Mouse (Mus musculus) spleen, postnatal 36 days (tissue): ENCODE data around the gene Pde4b.
"Not testable (repeated sequence)": the region's sequence is repeated elsewhere in the genome, so short reads cannot be mapped to it uniquely, and the experiment has no call there.

ENCODE experiments used
- DNase-seq, 2 experiments: peaks; one replicate each; pipeline ENCODE4 v3.0.0; 2022; ENCODE audit warnings: low spot score in 2 of 2, mixed read lengths in 1 of 2

Gene Pde4b

GRCm38 (mm10) chr4:102087091-102087565, at the start of gene Pde4b:
Gene Pde4b (plus strand): TSS chr4:102087543.
- DNase-seq = no peak

DNA sequence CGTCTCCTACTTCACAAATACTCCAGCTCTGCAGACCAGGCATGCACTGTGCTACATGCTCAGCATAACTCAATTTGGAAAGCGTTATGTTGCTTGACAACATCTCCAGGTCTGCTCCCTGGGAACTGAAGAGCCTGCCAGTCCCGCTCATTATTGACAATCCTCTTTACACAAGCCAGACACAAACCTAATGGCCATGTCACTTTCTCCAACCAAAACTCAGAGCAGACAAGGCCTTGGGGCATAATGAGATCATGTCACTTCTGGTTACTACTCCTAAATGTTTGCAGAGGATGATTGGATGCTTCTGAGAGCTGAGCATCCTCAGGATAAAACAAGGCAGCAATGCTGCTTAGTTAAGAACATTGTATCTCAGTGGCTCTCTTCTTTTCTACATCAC, 47.2 kb upstream of the Pde4b start:
- no peak for DNase-seq

DNA sequence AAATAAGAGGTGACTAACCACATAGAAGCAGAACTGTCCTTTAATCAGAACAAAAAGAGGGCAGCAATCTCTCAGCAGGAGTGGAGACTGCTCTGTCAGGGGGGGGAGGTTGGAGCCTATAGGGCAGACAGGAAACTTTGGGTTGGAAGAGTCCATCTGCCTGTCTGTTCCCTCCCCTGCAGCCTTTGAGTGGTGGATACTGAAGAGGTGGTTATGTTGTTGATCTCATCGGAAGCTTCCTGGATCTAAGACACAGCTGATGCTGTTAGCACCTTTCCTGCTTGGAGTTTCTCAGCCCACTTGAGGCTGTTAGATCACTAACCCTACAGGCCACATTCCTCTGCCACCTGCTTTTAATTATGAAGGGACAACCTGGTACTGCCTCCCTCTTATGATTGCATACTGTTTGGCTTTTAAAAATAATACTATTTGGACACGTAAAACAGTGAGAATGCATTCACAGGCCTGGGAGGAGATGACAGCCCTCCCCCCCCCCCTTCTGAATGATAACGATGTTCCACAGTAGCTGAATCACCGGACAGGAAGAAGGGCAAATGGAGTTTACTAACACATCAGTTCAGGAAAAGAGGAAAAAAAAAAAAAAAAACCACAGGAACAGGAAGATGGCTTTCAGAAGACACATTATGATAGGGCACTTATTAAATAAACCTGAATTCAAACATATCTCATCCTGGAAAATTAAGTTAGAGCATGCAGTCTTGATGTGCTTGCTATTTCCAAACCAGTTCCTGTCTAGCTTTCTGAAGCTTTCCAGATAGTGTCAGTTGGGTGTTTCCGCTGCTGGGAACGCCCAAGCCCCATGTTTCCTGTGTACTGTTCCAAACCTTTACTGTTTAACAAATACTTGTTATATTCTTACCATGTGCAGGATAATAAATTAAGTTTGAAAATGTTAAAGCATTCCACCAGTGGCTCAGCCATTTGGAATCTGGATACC, 41.9 kb upstream of the Pde4b start:
- no peak for DNase-seq

- DNase-seq = not testable (repeated sequence)
Measured at GRCm38 (mm10) chr4:102049368-102049767, 38.0 kb upstream of the Pde4b start.

DNA sequence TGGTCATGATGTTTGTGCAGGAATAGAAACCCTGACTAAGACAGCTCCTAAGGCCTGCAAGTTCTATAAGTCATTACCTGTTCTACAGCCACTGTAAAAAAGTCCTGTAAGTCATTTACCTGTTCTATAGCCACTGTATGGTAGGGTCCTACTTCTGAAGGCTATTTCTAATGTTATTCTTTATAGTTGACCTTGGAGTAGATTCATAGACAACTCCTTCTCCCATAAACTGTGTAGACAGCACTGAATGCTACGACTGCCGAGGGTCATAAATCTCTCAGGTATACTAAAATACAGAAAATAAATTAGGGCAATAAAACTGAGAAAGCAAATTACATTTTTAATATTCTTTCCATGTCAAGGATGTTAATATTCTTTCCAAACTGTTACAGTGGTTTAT, 26.0 kb upstream of the Pde4b start:
- no peak for DNase-seq

- no peak for DNase-seq
Measured at GRCm38 (mm10) chr4:102069314-102069713, 18.0 kb upstream of the Pde4b start.

GRCm38 (mm10) chr4:102086336-102086735, 1.0 kb upstream of the Pde4b start:
- no peak for DNase-seq

DNA sequence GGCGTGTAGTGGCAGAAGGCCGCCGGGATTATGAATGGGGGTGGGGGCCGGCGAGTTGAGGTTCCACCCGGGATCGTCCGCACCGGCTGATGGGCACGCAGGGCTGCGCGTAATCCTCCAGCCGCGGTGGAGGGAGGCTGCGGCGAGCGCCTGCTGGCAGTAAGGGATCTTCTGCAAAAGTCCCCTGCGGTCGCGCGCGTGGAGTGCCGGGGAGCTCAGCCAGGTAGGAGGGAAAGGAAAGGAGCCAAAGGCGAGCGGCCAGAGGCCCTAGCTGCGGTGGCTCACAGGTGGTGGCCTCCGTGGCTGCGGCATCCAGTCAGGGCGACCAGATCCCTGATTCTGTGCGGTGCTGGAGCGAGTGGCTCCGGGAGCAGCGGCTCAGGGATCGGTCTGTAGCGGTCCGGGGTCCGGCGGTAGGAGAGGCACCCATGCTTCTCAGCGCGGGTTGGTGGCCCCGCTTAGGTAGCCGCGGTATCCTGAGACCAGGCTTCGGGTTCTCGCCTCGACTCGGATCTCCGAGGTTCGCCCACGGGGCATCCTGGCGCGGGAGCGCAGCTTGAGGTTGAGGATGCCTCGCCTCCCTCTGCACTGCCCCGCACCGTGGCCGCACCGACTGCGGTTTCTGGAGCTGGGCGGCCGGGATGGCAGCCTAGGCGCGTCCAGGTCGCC, 357 bp downstream of the Pde4b start:
- DNase-seq = no peak

GRCm38 (mm10) chr4:102088235-102088867, 1.0 kb downstream of the Pde4b start:
- no peak for DNase-seq

- DNase-seq = no peak
Measured at GRCm38 (mm10) chr4:102095851-102096250, 8.5 kb downstream of the Pde4b start.

GRCm38 (mm10) chr4:102102241-102102640, 14.9 kb downstream of the Pde4b start:
- no peak for DNase-seq

DNA sequence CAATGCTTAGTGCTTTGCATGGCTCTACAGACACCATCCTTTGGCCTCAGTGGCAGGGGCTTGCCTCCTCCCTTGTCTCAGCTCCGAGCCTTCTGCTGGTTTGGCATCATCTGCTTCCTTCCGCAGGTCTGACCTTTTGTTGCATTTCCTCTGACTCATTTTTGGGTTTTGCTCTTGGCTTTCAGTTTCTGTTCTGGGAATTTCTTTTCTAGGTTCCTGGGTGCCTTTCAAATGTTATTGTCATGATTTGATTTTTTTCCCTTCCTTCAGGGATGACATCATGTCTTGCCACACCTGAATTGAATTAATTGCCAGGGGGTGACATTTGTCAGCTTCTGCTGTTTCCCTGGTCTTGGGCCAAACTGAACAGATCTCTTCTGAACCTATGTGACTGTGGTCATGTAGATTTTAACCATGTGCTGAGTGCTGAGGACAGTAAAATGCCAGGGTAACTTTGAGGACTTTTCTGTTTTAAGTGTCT, 17.2 kb downstream of the Pde4b start:
- no peak for DNase-seq

GRCm38 (mm10) chr4:102106771-102107170, 19.4 kb downstream of the Pde4b start:
- no peak for DNase-seq

- DNase-seq = no peak
Measured at GRCm38 (mm10) chr4:102119454-102119853, 32.1 kb downstream of the Pde4b start.

GRCm38 (mm10) chr4:102136366-102136849, 49.1 kb downstream of the Pde4b start:
- no peak for DNase-seq

- no peak for DNase-seq
Measured at GRCm38 (mm10) chr4:102138346-102138745, 51.0 kb downstream of the Pde4b start.

- DNase-seq = no peak
Measured at GRCm38 (mm10) chr4:102141241-102141640, 53.9 kb downstream of the Pde4b start.

DNA sequence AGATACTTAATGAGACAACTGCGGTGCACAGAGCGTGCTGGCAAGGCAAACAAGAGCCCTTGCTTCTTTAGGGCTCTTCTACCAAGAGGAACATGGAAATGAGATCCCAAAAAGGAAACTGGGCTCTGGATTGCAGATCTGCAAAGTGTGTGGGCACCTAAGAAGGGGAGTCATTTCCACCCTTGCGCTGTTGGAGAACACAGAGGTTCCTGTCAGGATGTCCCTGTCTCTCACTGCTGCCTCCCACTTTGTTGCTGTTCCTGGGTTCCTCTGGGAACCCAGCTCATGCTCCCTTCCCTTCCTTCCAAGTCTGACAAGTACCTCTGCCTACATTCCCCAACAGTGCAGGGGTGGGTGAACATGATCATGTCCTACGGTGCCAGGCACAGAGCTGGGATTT, 61.4 kb downstream of the Pde4b start:
- no peak for DNase-seq

GRCm38 (mm10) chr4:102159178-102159577, 71.8 kb downstream of the Pde4b start:
- no peak for DNase-seq

GRCm38 (mm10) chr4:102171636-102172035, 84.3 kb downstream of the Pde4b start:
- no peak for DNase-seq

DNA sequence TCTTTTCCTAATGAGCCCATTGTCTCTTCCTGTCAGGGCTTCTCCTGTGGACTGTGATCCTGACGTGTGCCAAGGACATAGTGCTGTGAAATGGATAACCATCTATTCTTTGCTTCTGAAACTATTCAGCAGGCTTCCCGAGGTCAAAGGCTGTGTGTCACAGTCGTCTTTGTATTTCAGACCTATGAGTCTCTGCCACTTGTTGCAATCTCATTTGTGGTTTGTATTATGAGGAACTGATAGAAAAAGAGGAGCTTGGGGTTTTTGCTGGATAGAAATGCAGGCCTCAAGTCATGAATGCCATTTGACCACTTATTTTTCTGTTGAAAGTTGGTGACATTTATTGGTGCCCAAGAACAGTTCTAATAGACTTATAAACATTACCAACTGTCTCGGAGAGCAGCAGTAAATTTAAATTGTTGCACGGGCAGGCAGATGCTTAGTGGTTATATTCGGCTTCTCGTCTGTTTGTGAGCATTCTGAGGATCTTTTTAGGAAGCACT, 85.4 kb downstream of the Pde4b start:
- no peak for DNase-seq

DNA sequence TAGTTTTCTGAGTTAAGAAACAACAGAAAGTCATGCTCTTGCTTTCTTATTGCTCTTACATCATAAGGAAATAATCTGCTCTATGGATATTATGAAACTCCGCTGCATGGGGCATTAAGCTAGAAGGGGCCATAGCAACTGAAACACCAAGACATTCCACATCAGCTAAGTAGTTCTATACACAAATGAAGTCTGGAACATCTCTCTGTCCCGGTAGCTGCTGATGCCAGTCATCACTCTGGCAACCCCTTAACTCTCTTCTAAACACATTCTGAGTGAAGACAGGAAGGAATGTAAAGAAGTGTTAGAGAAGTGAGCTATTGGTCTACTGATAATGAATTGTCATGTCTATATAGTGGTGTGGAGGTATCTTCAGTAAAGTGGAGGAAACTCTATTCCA, 88.6 kb downstream of the Pde4b start:
- DNase-seq = no peak
